Mouse (Mus musculus) lung, adult 2 months (tissue): ENCODE measurements around the gene Nptx1. TPM values are rescaled to one million over a fixed set of nuclear protein-coding genes. Genes with fewer than 3 reads are reported as not detected.

Experiments
- DNase-seq: peaks from one replicate; pipeline ENCODE4 v3.0.0; 2022
- H3K4me1 ChIP-seq: fragments of 200-500 bp; 2 replicates; pipeline ENCODE4 v1.6.1; 2011; ENCODE audit warnings: low read length; ENCODE audit not compliant: control insufficient read depth, insufficient read depth
- H3K4me3 ChIP-seq: fragments of 200-500 bp; replicated peaks from 2 replicates; pipeline ENCODE3; 2011; ENCODE audit warnings: low read depth, mild to moderate bottlenecking, control low read depth, low read length; ENCODE audit errors: extremely low read depth
- CTCF ChIP-seq: fragments of 200-500 bp; IDR thresholded peaks from 2 replicates; pipeline ENCODE4 v1.5.1; 2011; ENCODE audit warnings: mild to moderate bottlenecking, low read length, control low read depth; ENCODE audit not compliant: insufficient read depth
- POLR2A ChIP-seq: fragments of 200-500 bp; IDR thresholded peaks from 2 replicates; pipeline ENCODE4 v1.6.1; 2011; ENCODE audit warnings: low read depth, mild to moderate bottlenecking, control low read depth, low read length, borderline replicate concordance; ENCODE audit errors: extremely low read depth
- WGBS: fragments of 180-500 bp; shearing (Covaris S2); methylation state at CpG from one replicate; pipeline ENCODE4 v1.1.7; 2018; 5-methylcytosine and 5-hydroxymethylcytosine counted together
- polyA plus RNA-seq: library from polyadenylated mRNA; depleted of rRNA; stranded (reverse); fragments of >200 nt; gene quantifications from 2 replicates; pipeline ENCODE4 v1.2.3, GENCODE M21; 2012; rRNA removed

Gene Nptx1
- polyA plus RNA-seq: 8.7 and 11.8 TPM in 2 replicates

- DNase-seq: peak; percentile 32
- under 1% methylated on average over 90 of the region's 90 CpGs for WGBS
- TF ChIP-seq CTCF (no peak), POLR2A (peak; percentile 39; the same call in 1 of the 2 replicates)
- Histone ChIP-seq H3K4me3 (peak within 1 kb of the TSS; percentile 53), H3K4me1 (peaks cover 9% of the 10 kb centered on the region)
Measured at GRCm38 (mm10) chr11:119547183-119547921, at the start of gene Nptx1. Gene Nptx1, minus strand, starts transcription at chr11:119547753.

GRCm38 (mm10) chr11:119593966-119594365 lies 46.4 kb upstream of the Nptx1 start:
- WGBS: 29% methylated on average over 3 of the region's 3 CpGs

GRCm38 (mm10) chr11:119589242-119589641 lies 41.7 kb upstream of the Nptx1 start:
- TF ChIP-seq POLR2A (no peak), CTCF (no peak)
- no peak for DNase-seq

More at GRCm38 (mm10) chr11:119593966-119594365, 46.4 kb upstream of the Nptx1 start:
- Histone ChIP-seq H3K4me3 (no peak overlapping the region), H3K4me1 (no peaks in the 10 kb centered on the region)
- no peak for TF ChIP-seq CTCF
- no peak for TF ChIP-seq POLR2A
- no peak for DNase-seq

GRCm38 (mm10) chr11:119587112-119587511 lies 39.6 kb upstream of the Nptx1 start:
- Histone ChIP-seq H3K4me3 (no peak overlapping the region), H3K4me1 (no peaks in the 10 kb centered on the region)
- TF ChIP-seq POLR2A (no peak), CTCF (no peak)
- 40% methylated on average over 5 of the region's 5 CpGs for WGBS
- DNase-seq: no peak

More at GRCm38 (mm10) chr11:119589242-119589641, 41.7 kb upstream of the Nptx1 start:
- Histone ChIP-seq H3K4me3 (no peak overlapping the region), H3K4me1 (no peaks in the 10 kb centered on the region)
- WGBS: 57% methylated on average over 7 of the region's 7 CpGs

- no peak for DNase-seq
- TF ChIP-seq CTCF: no peak
- no peak for TF ChIP-seq POLR2A
- no peak overlapping the region for H3K4me3 ChIP-seq
- H3K4me1 ChIP-seq: no peaks in the 10 kb centered on the region
- WGBS: 53% methylated on average over 4 of the region's 4 CpGs
Measured at GRCm38 (mm10) chr11:119586511-119586910, 39.0 kb upstream of the Nptx1 start.

GRCm38 (mm10) chr11:119577721-119578120 lies 30.2 kb upstream of the Nptx1 start:
- 71% methylated on average over 2 of the region's 2 CpGs for WGBS
- DNase-seq: no peak
- H3K4me1 ChIP-seq: no peaks in the 10 kb centered on the region
- H3K4me3 ChIP-seq: no peak overlapping the region
- no peak for TF ChIP-seq CTCF
- TF ChIP-seq POLR2A: no peak

- 27% methylated on average over 4 of the region's 4 CpGs for WGBS
- TF ChIP-seq POLR2A (no peak), CTCF (no peak)
- no peak for DNase-seq
- H3K4me3 ChIP-seq: no peak overlapping the region
- H3K4me1 ChIP-seq: no peaks in the 10 kb centered on the region
Measured at GRCm38 (mm10) chr11:119576855-119577254, 29.3 kb upstream of the Nptx1 start.

- no peak for DNase-seq
- no peak for TF ChIP-seq CTCF
- TF ChIP-seq POLR2A: no peak
- H3K4me1 ChIP-seq: no peaks in the 10 kb centered on the region
- H3K4me3 ChIP-seq: no peak overlapping the region
- 60% methylated on average over 15 of the region's 15 CpGs for WGBS
Measured at GRCm38 (mm10) chr11:119572316-119573010, 24.9 kb upstream of the Nptx1 start.

- WGBS: 40% methylated on average over 5 of the region's 5 CpGs
- Histone ChIP-seq H3K4me1 (no peaks in the 10 kb centered on the region), H3K4me3 (no peak overlapping the region)
- no peak for TF ChIP-seq POLR2A
- TF ChIP-seq CTCF: no peak
- no peak for DNase-seq
Measured at GRCm38 (mm10) chr11:119566188-119566587, 18.6 kb upstream of the Nptx1 start.
